Mouse (Mus musculus) E14TG2a.4 (cell line): ENCODE results near the gene Cops9.

Experiments
- CTCF ChIP-seq: conservative IDR thresholded peaks from 2 replicates; pipeline ENCODE4 v1.5.1; 2014; ENCODE audit warnings: low read length
- NANOG ChIP-seq: IDR thresholded peaks from 2 replicates; pipeline ENCODE4 v1.6.1; 2014; ENCODE audit warnings: borderline replicate concordance, low read length, mixed read lengths
- POU5F1 ChIP-seq: IDR thresholded peaks from 2 replicates; pipeline ENCODE4 v1.6.1; 2014; ENCODE audit warnings: low read length, borderline replicate concordance

- TF ChIP-seq CTCF = no peak
- TF ChIP-seq NANOG = no peak
- TF ChIP-seq POU5F1 = no peak
Observed at GRCm38 (mm10) chr1:92632948-92633347, 8.8 kb downstream of the Cops9 start.
